Mouse (Mus musculus): ENCODE measurements around the gene Cpt1b. TPM values are rescaled to one million over a fixed set of nuclear protein-coding genes. Genes with fewer than 3 reads are reported as not detected.

Gene Cpt1b
- polyA plus RNA-seq (2015; fragmentation: Nextera tagmentation; extraction: Ambion mirVana) = 0.96 and 1.2 TPM in 2 replicates

GRCm38 (mm10) chr15:89425711-89426121 is at the start of gene Cpt1b:
Gene Cpt1b, minus strand, starts transcription at chr15:89425863.
- H3K27me3 ChIP-seq (ENCODE audit: control insufficient read depth, insufficient read depth, low read depth, low read length) = no peaks in the 10 kb centered on the region
- no peaks in the 10 kb centered on the region for H3K9me3 ChIP-seq (replicated peaks; ENCODE audit: control insufficient read depth, low read length, poor library complexity, severe bottlenecking)
- H3K27ac ChIP-seq (ENCODE audit: low read length) = no peak within 1 kb of the TSS
- ATAC-seq = no peak
- H3K4me3 ChIP-seq (ENCODE audit: low read depth, low read length) = no peak within 1 kb of the TSS
- H3K4me1 ChIP-seq (ENCODE audit: control insufficient read depth, insufficient read depth, low read length) = peaks cover 9% of the 10 kb centered on the region
- no peak within 1 kb of the TSS for H3K4me2 ChIP-seq (ENCODE audit: low read length)
- 46% methylated on average over 6 of the region's 6 CpGs for WGBS
- H3K9ac ChIP-seq (ENCODE audit: low read depth, low read length) = no peak within 1 kb of the TSS
- peaks cover 17% of the 10 kb centered on the region for H3K36me3 ChIP-seq (ENCODE audit: control insufficient read depth, insufficient read depth, low read length)

GRCm38 (mm10) chr15:89475293-89475600 is 49.6 kb upstream of the Cpt1b start:
- Histone ChIP-seq H3K36me3 (ENCODE audit: control insufficient read depth, insufficient read depth, low read length) (no peaks in the 10 kb centered on the region), H3K27ac (ENCODE audit: low read length) (no peak overlapping the region)

GRCm38 (mm10) chr15:89474596-89475292 is 49.1 kb upstream of the Cpt1b start:
- Histone ChIP-seq H3K9me3 (replicated peaks; ENCODE audit: control insufficient read depth, low read length, poor library complexity, severe bottlenecking) (no peaks in the 10 kb centered on the region), H3K4me3 (ENCODE audit: low read depth, low read length) (peak overlapping the region; percentile 60; the same call in 1 of the 2 replicates), H3K27ac (ENCODE audit: low read length) (no peak overlapping the region), H3K9ac (ENCODE audit: low read depth, low read length) (no peak overlapping the region), H3K4me1 (ENCODE audit: control insufficient read depth, insufficient read depth, low read length) (peaks cover 11% of the 10 kb centered on the region), H3K36me3 (ENCODE audit: control insufficient read depth, insufficient read depth, low read length) (no peaks in the 10 kb centered on the region), H3K4me2 (ENCODE audit: low read length) (peak overlapping the region; percentile 96), H3K27me3 (ENCODE audit: control insufficient read depth, insufficient read depth, low read depth, low read length) (no peaks in the 10 kb centered on the region)
- ATAC-seq = no peak
- 93% methylated on average over 19 of the region's 19 CpGs for WGBS

More at GRCm38 (mm10) chr15:89475293-89475600, 49.6 kb upstream of the Cpt1b start:
- Histone ChIP-seq H3K4me2 (ENCODE audit: low read length) (peak overlapping the region; percentile 96), H3K4me3 (ENCODE audit: low read depth, low read length) (peak overlapping the region; percentile 60), H3K9ac (ENCODE audit: low read depth, low read length) (peak overlapping the region; percentile 76), H3K9me3 (replicated peaks; ENCODE audit: control insufficient read depth, low read length, poor library complexity, severe bottlenecking) (no peaks in the 10 kb centered on the region), H3K27me3 (ENCODE audit: control insufficient read depth, insufficient read depth, low read depth, low read length) (no peaks in the 10 kb centered on the region), H3K4me1 (ENCODE audit: control insufficient read depth, insufficient read depth, low read length) (peaks cover 11% of the 10 kb centered on the region)
- ATAC-seq = no peak
- WGBS = 90% methylated on average over 7 of the region's 7 CpGs

GRCm38 (mm10) chr15:89473921-89474320 is 48.3 kb upstream of the Cpt1b start:
- H3K9ac ChIP-seq (ENCODE audit: low read depth, low read length) = no peak overlapping the region
- H3K27ac ChIP-seq (ENCODE audit: low read length) = no peak overlapping the region
- H3K4me3 ChIP-seq (ENCODE audit: low read depth, low read length) = no peak overlapping the region
- H3K9me3 ChIP-seq (replicated peaks; ENCODE audit: control insufficient read depth, low read length, poor library complexity, severe bottlenecking) = no peaks in the 10 kb centered on the region
- peaks cover 11% of the 10 kb centered on the region for H3K4me1 ChIP-seq (ENCODE audit: control insufficient read depth, insufficient read depth, low read length)
- H3K36me3 ChIP-seq (ENCODE audit: control insufficient read depth, insufficient read depth, low read length) = no peaks in the 10 kb centered on the region
- WGBS = 96% methylated on average over 8 of the region's 8 CpGs
- no peak overlapping the region for H3K4me2 ChIP-seq (ENCODE audit: low read length)
- no peak for ATAC-seq
- no peaks in the 10 kb centered on the region for H3K27me3 ChIP-seq (ENCODE audit: control insufficient read depth, insufficient read depth, low read depth, low read length)

GRCm38 (mm10) chr15:89473370-89473769 is 47.7 kb upstream of the Cpt1b start:
- WGBS = 89% methylated on average over 9 of the region's 9 CpGs
- H3K4me2 ChIP-seq (ENCODE audit: low read length) = no peak overlapping the region
- H3K4me1 ChIP-seq (ENCODE audit: control insufficient read depth, insufficient read depth, low read length) = peaks cover 13% of the 10 kb centered on the region
- ATAC-seq = no peak
- no peaks in the 10 kb centered on the region for H3K9me3 ChIP-seq (replicated peaks; ENCODE audit: control insufficient read depth, low read length, poor library complexity, severe bottlenecking)
- no peak overlapping the region for H3K27ac ChIP-seq (ENCODE audit: low read length)
- H3K27me3 ChIP-seq (ENCODE audit: control insufficient read depth, insufficient read depth, low read depth, low read length) = no peaks in the 10 kb centered on the region
- H3K4me3 ChIP-seq (ENCODE audit: low read depth, low read length) = no peak overlapping the region
- H3K36me3 ChIP-seq (ENCODE audit: control insufficient read depth, insufficient read depth, low read length) = no peaks in the 10 kb centered on the region
- no peak overlapping the region for H3K9ac ChIP-seq (ENCODE audit: low read depth, low read length)

GRCm38 (mm10) chr15:89471476-89471875 is 45.8 kb upstream of the Cpt1b start:
- Histone ChIP-seq H3K4me2 (ENCODE audit: low read length) (no peak overlapping the region), H3K9me3 (replicated peaks; ENCODE audit: control insufficient read depth, low read length, poor library complexity, severe bottlenecking) (no peaks in the 10 kb centered on the region), H3K9ac (ENCODE audit: low read depth, low read length) (no peak overlapping the region), H3K4me1 (ENCODE audit: control insufficient read depth, insufficient read depth, low read length) (peaks cover 11% of the 10 kb centered on the region; the same call in 1 of the 2 replicates), H3K27me3 (ENCODE audit: control insufficient read depth, insufficient read depth, low read depth, low read length) (no peaks in the 10 kb centered on the region), H3K4me3 (ENCODE audit: low read depth, low read length) (no peak overlapping the region), H3K27ac (ENCODE audit: low read length) (no peak overlapping the region), H3K36me3 (ENCODE audit: control insufficient read depth, insufficient read depth, low read length) (no peaks in the 10 kb centered on the region)
- ATAC-seq = no peak
- 90% methylated on average over 4 of the region's 4 CpGs for WGBS

- H3K4me3 ChIP-seq (ENCODE audit: low read depth, low read length) = no peak overlapping the region
- H3K27me3 ChIP-seq (ENCODE audit: control insufficient read depth, insufficient read depth, low read depth, low read length) = no peaks in the 10 kb centered on the region
- no peaks in the 10 kb centered on the region for H3K36me3 ChIP-seq (ENCODE audit: control insufficient read depth, insufficient read depth, low read length)
- peaks cover 5% of the 10 kb centered on the region; the same call in 1 of the 2 replicates for H3K4me1 ChIP-seq (ENCODE audit: control insufficient read depth, insufficient read depth, low read length)
- no peak overlapping the region for H3K27ac ChIP-seq (ENCODE audit: low read length)
- H3K9ac ChIP-seq (ENCODE audit: low read depth, low read length) = no peak overlapping the region
- H3K4me2 ChIP-seq (ENCODE audit: low read length) = no peak overlapping the region
- H3K9me3 ChIP-seq (replicated peaks; ENCODE audit: control insufficient read depth, low read length, poor library complexity, severe bottlenecking) = no peaks in the 10 kb centered on the region
- ATAC-seq = no peak
- 34% methylated on average over 2 of the region's 2 CpGs for WGBS
Observed at GRCm38 (mm10) chr15:89468577-89468976, 42.9 kb upstream of the Cpt1b start.

GRCm38 (mm10) chr15:89465052-89465451 is 39.4 kb upstream of the Cpt1b start:
- Histone ChIP-seq H3K4me2 (ENCODE audit: low read length) (no peak overlapping the region), H3K4me1 (ENCODE audit: control insufficient read depth, insufficient read depth, low read length) (peaks cover 5% of the 10 kb centered on the region; the same call in 1 of the 2 replicates), H3K9me3 (replicated peaks; ENCODE audit: control insufficient read depth, low read length, poor library complexity, severe bottlenecking) (no peaks in the 10 kb centered on the region), H3K27me3 (ENCODE audit: control insufficient read depth, insufficient read depth, low read depth, low read length) (no peaks in the 10 kb centered on the region), H3K4me3 (ENCODE audit: low read depth, low read length) (no peak overlapping the region), H3K36me3 (ENCODE audit: control insufficient read depth, insufficient read depth, low read length) (peaks cover 21% of the 10 kb centered on the region), H3K27ac (ENCODE audit: low read length) (0 out of 2 replicates have a peak overlapping the region, but pooled peaks have one; percentile 38), H3K9ac (ENCODE audit: low read depth, low read length) (no peak overlapping the region)
- 3% methylated on average over 1 of the region's 1 CpGs for WGBS
- ATAC-seq = peak; percentile 43; the same call in 1 of the 2 replicates

- Histone ChIP-seq H3K9ac (ENCODE audit: low read depth, low read length) (no peak overlapping the region), H3K4me2 (ENCODE audit: low read length) (no peak overlapping the region), H3K4me1 (ENCODE audit: control insufficient read depth, insufficient read depth, low read length) (peaks cover 5% of the 10 kb centered on the region; the same call in 1 of the 2 replicates), H3K27me3 (ENCODE audit: control insufficient read depth, insufficient read depth, low read depth, low read length) (no peaks in the 10 kb centered on the region), H3K27ac (ENCODE audit: low read length) (no peak overlapping the region), H3K9me3 (replicated peaks; ENCODE audit: control insufficient read depth, low read length, poor library complexity, severe bottlenecking) (no peaks in the 10 kb centered on the region), H3K36me3 (ENCODE audit: control insufficient read depth, insufficient read depth, low read length) (peaks cover 31% of the 10 kb centered on the region), H3K4me3 (ENCODE audit: low read depth, low read length) (no peak overlapping the region)
- no peak for ATAC-seq
- WGBS = 71% methylated on average over 5 of the region's 5 CpGs
Observed at GRCm38 (mm10) chr15:89463334-89464235, 37.9 kb upstream of the Cpt1b start.
